Mouse (Mus musculus): ENCODE data around the gene Nol4l. TPM values are rescaled to one million over a fixed set of nuclear protein-coding genes. Genes with fewer than 3 reads are reported as not detected.

Nol4l gene
- polyA plus RNA-seq (2016; fragmentation: Nextera tagmentation; extraction: Ambion mirVana), result 31.8 and 32.7 TPM in 2 replicates

- Histone ChIP-seq H3K4me1 (peaks cover 41% of the 10 kb centered on the region), H3K36me3 (no peaks in the 10 kb centered on the region), H3K27ac (replicated peaks) (peak within 1 kb of the TSS; percentile 97), H3K27me3 (peaks cover 51% of the 10 kb centered on the region), H3K4me2 (replicated peaks) (peak within 1 kb of the TSS; percentile 96), H3K9me3 (no peaks in the 10 kb centered on the region), H3K4me3 (peak within 1 kb of the TSS; percentile 72), H3K9ac (replicated peaks) (peak within 1 kb of the TSS; percentile 88)
- WGBS, result 4% methylated on average over 12 of the region's 86 CpGs
- ATAC-seq (ENCODE audit: low FRiP score, low read depth), result 0 out of 2 replicates have a peak, but pooled peaks have one; percentile 7
Observed at GRCm38 (mm10) chr2:153529931-153530766, at the start of gene Nol4l. Nol4l (minus strand) TSS chr2:153529971.

- H3K4me1 ChIP-seq, result peaks cover 3% of the 10 kb centered on the region; the same call in 1 of the 2 replicates
- 57% methylated on average over 4 of the region's 4 CpGs for WGBS
- no peaks in the 10 kb centered on the region for H3K9me3 ChIP-seq
- H3K36me3 ChIP-seq, result no peaks in the 10 kb centered on the region
- no peak overlapping the region for H3K4me3 ChIP-seq
- no peak overlapping the region for H3K27ac ChIP-seq (replicated peaks)
- H3K4me2 ChIP-seq (replicated peaks), result no peak overlapping the region
- no peaks in the 10 kb centered on the region; the same call in 1 of the 2 replicates for H3K27me3 ChIP-seq
- no peak for ATAC-seq (ENCODE audit: low FRiP score, low read depth)
- H3K9ac ChIP-seq (replicated peaks), result no peak overlapping the region
Observed at GRCm38 (mm10) chr2:153577122-153577521, 47.4 kb upstream of the Nol4l start.

DNA sequence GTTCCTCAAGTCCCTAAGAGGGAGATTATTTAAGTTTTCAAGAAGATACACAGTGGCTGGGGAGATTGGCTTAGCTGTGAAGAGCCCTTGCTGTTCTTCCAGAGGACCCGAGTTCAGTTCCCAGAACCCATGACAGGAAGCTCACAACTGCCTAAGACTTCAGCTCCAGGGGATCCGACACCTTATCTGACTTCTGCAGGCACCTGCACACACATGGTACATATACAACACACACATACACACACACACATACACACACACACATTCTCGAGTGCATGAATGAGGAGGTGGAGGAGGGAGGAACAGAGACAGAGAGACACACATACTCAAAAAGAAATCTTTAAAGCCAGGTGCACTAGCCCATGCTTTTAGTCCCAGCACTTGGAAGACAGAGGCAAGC is 46.4 kb upstream of the Nol4l start:
- no peak overlapping the region for H3K27ac ChIP-seq (replicated peaks)
- no peak overlapping the region for H3K4me2 ChIP-seq (replicated peaks)
- no peaks in the 10 kb centered on the region for H3K9me3 ChIP-seq
- no peak overlapping the region for H3K4me3 ChIP-seq
- ATAC-seq (ENCODE audit: low FRiP score, low read depth), result no peak
- no peaks in the 10 kb centered on the region for H3K36me3 ChIP-seq
- WGBS, result 77% methylated on average over 3 of the region's 3 CpGs
- no peak overlapping the region for H3K9ac ChIP-seq (replicated peaks)
- H3K4me1 ChIP-seq, result peaks cover 3% of the 10 kb centered on the region; the same call in 1 of the 2 replicates
- H3K27me3 ChIP-seq, result no peaks in the 10 kb centered on the region; the same call in 1 of the 2 replicates

- 52% methylated on average over 6 of the region's 6 CpGs for WGBS
- Histone ChIP-seq H3K9ac (replicated peaks) (no peak overlapping the region), H3K4me2 (replicated peaks) (no peak overlapping the region)
Observed at GRCm38 (mm10) chr2:153575554-153575953, 45.8 kb upstream of the Nol4l start.

GRCm38 (mm10) chr2:153573101-153573500 is 43.3 kb upstream of the Nol4l start:
- Histone ChIP-seq H3K4me3 (no peak overlapping the region), H3K4me1 (peaks cover 3% of the 10 kb centered on the region; the same call in 1 of the 2 replicates), H3K9me3 (no peaks in the 10 kb centered on the region), H3K36me3 (no peaks in the 10 kb centered on the region), H3K9ac (replicated peaks) (no peak overlapping the region), H3K27ac (replicated peaks) (no peak overlapping the region), H3K4me2 (replicated peaks) (no peak overlapping the region), H3K27me3 (no peaks in the 10 kb centered on the region; the same call in 1 of the 2 replicates)
- ATAC-seq (ENCODE audit: low FRiP score, low read depth), result no peak
- 89% methylated on average over 9 of the region's 9 CpGs for WGBS

More at GRCm38 (mm10) chr2:153575554-153575953, 45.8 kb upstream of the Nol4l start:
- H3K9me3 ChIP-seq, result no peaks in the 10 kb centered on the region
- H3K27me3 ChIP-seq, result no peaks in the 10 kb centered on the region; the same call in 1 of the 2 replicates
- no peak overlapping the region for H3K4me3 ChIP-seq
- H3K27ac ChIP-seq (replicated peaks), result no peak overlapping the region
- H3K4me1 ChIP-seq, result peaks cover 3% of the 10 kb centered on the region; the same call in 1 of the 2 replicates
- no peaks in the 10 kb centered on the region for H3K36me3 ChIP-seq
- no peak for ATAC-seq (ENCODE audit: low FRiP score, low read depth)

- H3K9me3 ChIP-seq, result no peaks in the 10 kb centered on the region
- 96% methylated on average over 6 of the region's 6 CpGs for WGBS
- no peaks in the 10 kb centered on the region for H3K27me3 ChIP-seq
- H3K9ac ChIP-seq (replicated peaks), result 0 out of 2 replicates have a peak overlapping the region, but pooled peaks have one; percentile 11
- no peaks in the 10 kb centered on the region for H3K4me1 ChIP-seq
- no peak overlapping the region for H3K27ac ChIP-seq (replicated peaks)
- no peak for ATAC-seq (ENCODE audit: low FRiP score, low read depth)
- H3K4me2 ChIP-seq (replicated peaks), result no peak overlapping the region
- no peaks in the 10 kb centered on the region for H3K36me3 ChIP-seq
- H3K4me3 ChIP-seq, result no peak overlapping the region
Observed at GRCm38 (mm10) chr2:153568541-153568940, 38.8 kb upstream of the Nol4l start.

DNA sequence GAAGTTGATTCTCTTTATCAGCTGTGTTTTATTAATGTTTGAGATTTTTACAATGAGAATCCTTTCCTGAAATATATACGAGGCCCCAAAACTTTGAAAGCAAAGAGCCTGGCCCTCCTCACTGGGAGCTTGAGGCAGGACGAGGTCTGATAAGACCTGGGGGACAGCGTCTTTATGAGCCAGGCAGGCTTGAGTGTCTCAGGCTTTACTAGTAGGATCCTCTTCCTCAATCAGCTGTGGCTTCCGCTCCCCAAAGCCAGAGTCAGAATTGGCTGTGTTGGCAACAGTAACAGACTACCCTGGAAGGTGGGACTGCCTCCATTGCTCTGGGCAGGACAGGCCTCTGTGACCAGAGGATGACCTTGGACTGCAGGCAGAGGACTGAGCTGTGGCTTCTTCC is 38.2 kb upstream of the Nol4l start:
- Histone ChIP-seq H3K27ac (replicated peaks) (no peak overlapping the region), H3K27me3 (no peaks in the 10 kb centered on the region), H3K4me1 (no peaks in the 10 kb centered on the region), H3K9me3 (no peaks in the 10 kb centered on the region), H3K9ac (replicated peaks) (no peak overlapping the region), H3K36me3 (no peaks in the 10 kb centered on the region), H3K4me3 (no peak overlapping the region), H3K4me2 (replicated peaks) (no peak overlapping the region)
- no peak for ATAC-seq (ENCODE audit: low FRiP score, low read depth)
- 80% methylated on average over 4 of the region's 4 CpGs for WGBS

- H3K4me3 ChIP-seq, result no peak overlapping the region
- 88% methylated on average over 3 of the region's 3 CpGs for WGBS
- H3K27ac ChIP-seq (replicated peaks), result no peak overlapping the region
- no peaks in the 10 kb centered on the region for H3K36me3 ChIP-seq
- H3K4me2 ChIP-seq (replicated peaks), result no peak overlapping the region
- peaks cover 10% of the 10 kb centered on the region for H3K27me3 ChIP-seq
- no peak overlapping the region for H3K9ac ChIP-seq (replicated peaks)
- ATAC-seq (ENCODE audit: low FRiP score, low read depth), result no peak
- H3K4me1 ChIP-seq, result peaks cover 29% of the 10 kb centered on the region
- no peaks in the 10 kb centered on the region for H3K9me3 ChIP-seq
Observed at GRCm38 (mm10) chr2:153564343-153564742, 34.6 kb upstream of the Nol4l start.

DNA sequence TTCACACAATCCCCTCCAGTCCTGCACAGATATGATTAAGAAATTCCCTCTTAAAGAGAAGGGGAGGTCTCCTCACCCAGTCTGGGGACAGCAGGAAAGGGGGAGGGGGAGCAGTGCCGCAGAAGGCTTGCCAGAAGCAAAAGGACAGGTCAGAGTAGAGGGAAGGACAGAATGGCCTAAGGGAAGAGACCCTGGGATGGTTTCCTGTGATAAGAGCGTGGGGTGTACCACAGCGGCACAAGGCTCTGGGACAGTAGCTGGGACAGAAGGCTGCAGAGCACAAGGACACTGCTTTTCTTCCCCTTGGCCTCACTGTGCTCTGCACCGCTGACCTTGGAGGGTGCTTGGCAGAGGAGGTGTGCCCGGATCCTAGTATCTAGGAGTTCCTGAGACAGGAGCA is 31.8 kb upstream of the Nol4l start:
- Histone ChIP-seq H3K9ac (replicated peaks) (no peak overlapping the region), H3K4me2 (replicated peaks) (peak overlapping the region; percentile 38; the same call in 1 of the 2 replicates), H3K4me3 (no peak overlapping the region), H3K9me3 (no peaks in the 10 kb centered on the region), H3K4me1 (peaks cover 30% of the 10 kb centered on the region), H3K27me3 (peaks cover 10% of the 10 kb centered on the region), H3K27ac (replicated peaks) (peak overlapping the region; percentile 58), H3K36me3 (no peaks in the 10 kb centered on the region)
- 57% methylated on average over 5 of the region's 5 CpGs for WGBS
- 0 out of 2 replicates have a peak, but pooled peaks have one; percentile 8 for ATAC-seq (ENCODE audit: low FRiP score, low read depth)

GRCm38 (mm10) chr2:153560664-153561541 is 31.1 kb upstream of the Nol4l start:
- Histone ChIP-seq H3K27me3 (peaks cover 10% of the 10 kb centered on the region), H3K9ac (replicated peaks) (no peak overlapping the region; the same call in 1 of the 2 replicates), H3K9me3 (no peaks in the 10 kb centered on the region), H3K36me3 (no peaks in the 10 kb centered on the region), H3K27ac (replicated peaks) (peak overlapping the region; percentile 58), H3K4me3 (no peak overlapping the region), H3K4me2 (replicated peaks) (peak overlapping the region; percentile 38), H3K4me1 (peaks cover 30% of the 10 kb centered on the region)
- 13% methylated on average over 21 of the region's 21 CpGs for WGBS
- ATAC-seq (ENCODE audit: low FRiP score, low read depth), result peak; percentile 81

DNA sequence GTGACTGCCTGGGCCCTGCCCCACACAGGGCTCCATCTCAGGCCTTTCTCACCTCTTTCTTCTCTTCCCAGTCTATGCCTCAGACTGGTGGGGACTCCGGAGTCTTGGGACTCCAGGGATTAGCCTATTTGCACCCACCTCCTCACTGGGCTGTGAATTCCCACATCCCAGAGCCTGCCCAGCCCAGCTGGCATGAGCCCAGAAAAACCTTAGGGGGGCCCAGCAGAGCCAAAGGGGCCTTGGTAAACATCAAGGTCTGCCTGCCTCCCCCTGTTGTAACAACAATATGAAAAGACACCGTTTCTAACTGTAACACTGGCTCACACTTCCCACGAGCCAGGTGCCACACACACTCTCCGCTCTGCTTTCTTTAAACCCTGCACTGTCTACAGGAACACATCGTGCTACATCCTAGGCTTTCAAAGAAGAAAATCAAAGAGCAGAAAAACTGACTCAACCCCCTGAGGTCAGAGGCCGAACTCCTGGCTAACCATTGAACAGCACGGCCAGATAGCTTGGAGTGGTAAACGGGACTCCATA is 29.9 kb upstream of the Nol4l start:
- H3K36me3 ChIP-seq, result no peaks in the 10 kb centered on the region
- ATAC-seq (ENCODE audit: low FRiP score, low read depth), result no peak
- H3K27ac ChIP-seq (replicated peaks), result no peak overlapping the region
- H3K27me3 ChIP-seq, result peaks cover 10% of the 10 kb centered on the region
- no peak overlapping the region for H3K4me2 ChIP-seq (replicated peaks)
- H3K9me3 ChIP-seq, result no peaks in the 10 kb centered on the region
- H3K4me3 ChIP-seq, result no peak overlapping the region
- 60% methylated on average over 8 of the region's 8 CpGs for WGBS
- H3K9ac ChIP-seq (replicated peaks), result no peak overlapping the region
- peaks cover 30% of the 10 kb centered on the region for H3K4me1 ChIP-seq

Measured in midbrain, embryonic 12.5 days (tissue).